Mouse (Mus musculus) lung, postnatal 0 days (tissue): ENCODE data around the gene Uba3.

ENCODE experiments used
- CTCF ChIP-seq: IDR thresholded peaks from 2 replicates; pipeline ENCODE4 v1.5.1; 2016; ENCODE audit warnings: antibody characterized with exemption, mild to moderate bottlenecking
- EP300 ChIP-seq: IDR thresholded peaks from 2 replicates; pipeline ENCODE4 v1.6.1; 2016; ENCODE audit warnings: antibody characterized with exemption, mild to moderate bottlenecking, control low read depth

DNA sequence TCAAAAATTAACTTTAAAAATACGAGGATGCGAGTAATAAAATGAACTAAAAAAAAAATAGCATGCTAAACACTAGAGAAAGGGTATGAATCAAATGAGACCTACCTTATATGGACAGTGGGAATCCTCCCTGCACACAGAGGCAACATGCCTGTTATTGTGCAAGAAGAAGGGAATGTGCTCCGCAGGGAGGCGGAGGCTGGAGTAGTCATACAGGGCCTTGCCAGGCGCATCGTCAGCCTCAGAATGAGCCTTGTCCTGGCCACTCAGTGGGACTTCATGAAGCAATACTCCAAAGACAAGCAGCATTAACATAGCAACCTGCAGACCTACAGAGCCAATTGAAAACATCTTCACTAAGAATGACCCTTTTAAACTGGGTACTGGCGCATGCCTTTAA, 60.3 kb downstream of the Uba3 start:
- TF ChIP-seq CTCF: no peak
- no peak for TF ChIP-seq EP300
